Mouse (Mus musculus): ENCODE data around the gene Insl6.

DNA sequence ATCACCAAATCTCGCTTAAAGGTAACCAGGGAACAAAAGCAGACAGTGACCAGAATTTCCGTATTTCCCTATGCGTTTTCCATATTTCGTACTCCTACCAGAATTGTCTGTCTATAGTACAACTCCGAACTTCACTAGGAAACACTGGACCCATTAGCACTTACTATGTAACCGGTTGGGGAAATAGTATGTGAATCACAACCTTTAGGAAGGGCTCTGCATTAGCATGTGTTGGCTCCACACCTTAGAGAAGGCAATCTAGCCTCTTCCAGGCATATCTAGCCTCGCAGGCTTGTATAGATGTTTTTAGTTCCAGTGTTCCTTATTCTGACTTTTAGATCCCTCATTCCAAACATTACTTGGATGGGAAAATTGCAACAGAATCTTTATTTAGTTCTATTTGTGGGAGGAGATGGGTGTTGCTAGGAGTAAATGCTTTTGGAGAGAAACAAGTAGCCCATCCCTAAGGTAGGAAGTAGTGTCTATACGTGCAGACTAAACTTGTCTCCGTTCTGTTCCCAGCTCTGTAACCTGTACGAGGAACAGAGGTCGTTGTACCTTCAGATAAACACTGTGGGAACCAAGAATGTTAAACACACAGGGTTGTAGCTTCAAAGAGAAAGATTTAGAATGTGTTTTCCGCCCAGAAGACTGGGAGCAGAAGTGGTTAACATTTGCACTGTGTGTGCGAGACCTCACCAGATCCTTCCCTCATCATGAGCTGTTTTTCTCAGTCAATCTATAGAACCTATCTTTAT, 37.2 kb upstream of the Insl6 start:
- TF ChIP-seq PAX5 (IDR thresholded peaks at IDR 0.05; ENCODE audit: low read length) (no peak), TBP (conservative IDR thresholded peaks at IDR 0.05; ENCODE audit: low read depth, low read length) (no peak), CTCF (conservative IDR thresholded peaks at IDR 0.05 in 1 of 2, IDR thresholded peaks at IDR 0.05 in 1 of 2; ENCODE audit: low read depth in 2 of 2, low read length in 2 of 2) (no peak), USF2 (conservative IDR thresholded peaks at IDR 0.05; ENCODE audit: low read depth, low read length) (no peak), ZC3H11A (IDR thresholded peaks at IDR 0.05; ENCODE audit: low read depth, low read length) (no peak)

Data from CH12.LX (cell line).